ENCODE assay signal across 11 mouse cellular contexts in the genomic region with DNA sequence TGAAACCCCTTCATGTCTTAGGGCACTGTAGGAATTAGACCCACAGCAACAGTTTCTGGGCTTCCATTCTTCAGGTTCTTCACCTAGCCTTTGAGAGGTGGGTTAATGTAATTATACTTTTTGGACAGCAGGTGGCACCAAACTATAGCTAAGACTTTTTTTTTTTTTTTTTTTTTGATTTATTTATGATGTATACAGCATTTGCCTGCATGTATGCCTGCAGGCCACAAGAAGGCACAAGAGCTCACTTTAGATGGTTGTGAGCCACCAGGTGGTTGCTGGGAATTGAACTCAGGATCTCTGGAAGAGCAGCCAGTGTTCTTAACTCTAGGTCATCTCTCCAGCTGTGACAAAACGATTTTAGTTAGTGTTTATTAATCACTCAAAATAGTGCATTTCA. TPM values are rescaled to one million over a fixed set of nuclear protein-coding genes. Genes with fewer than 3 reads are reported as not detected.
DNase-seq lines count a peak whose midpoint lies in the region; ATAC-seq lines count a peak whose summit lies in the region.
"Had no signal": no experiment of that assay in that cellular context is flagged by ENCODE, and none has a peak within 500 bp of the region (broad histone marks: within the 10 kb centered on the region; RNA-seq: fewer than 3 reads in every experiment).

No protein-coding gene starts in this region.

- H3K4me1 ChIP-seq in kidney, embryonic 15.5 days: no peaks in the 10 kb centered on the region

- no peaks in the 10 kb centered on the region for H3K9me3 ChIP-seq in kidney, embryonic 15.5 days (replicated peaks)

- H3K27me3 ChIP-seq in kidney, embryonic 15.5 days: no peaks in the 10 kb centered on the region

- H3K4me2 ChIP-seq in kidney, embryonic 15.5 days: no peak overlapping the region

- peak; percentile 15 for DNase-seq in kidney, adult 9 months
- DNase-seq in B cell, adult 2 months: peak; percentile 52 to 54
- peak; percentile 75 for DNase-seq in NIH3T3 (ENCODE audit: low read depth)
- DNase-seq in hindlimb bud, embryonic 11.5 days (ENCODE audit: extremely low spot score, low read depth, low spot score): peak; percentile 20
- no peak for DNase-seq in cerebellum, adult 11 months
- DNase-seq in urinary bladder, adult 18-20 months (ENCODE audit: low spot score in 2 of 2): no peak
- DNase-seq in gastrocnemius, postnatal 4 days (ENCODE audit: low spot score in 2 of 2): no peak

- H3K36me3 ChIP-seq in kidney, embryonic 15.5 days: no peaks in the 10 kb centered on the region

- H3K9ac ChIP-seq in kidney, embryonic 15.5 days: no peak overlapping the region

- H3K4me3 ChIP-seq in kidney, embryonic 15.5 days (replicated peaks): no peak overlapping the region

- no peak for ATAC-seq in kidney, embryonic 15.5 days (replicated peaks; ENCODE audit: low FRiP score)

- 82% methylated on average over 1 of the region's 1 CpGs for WGBS in kidney, embryonic 15.5 days

- H3K27ac ChIP-seq in kidney, embryonic 15.5 days: no peak overlapping the region
- H3K27ac ChIP-seq: macrophage had no signal

RNA-seq across cellular contexts. Expression of a gene that starts 11.9 kb away (rescaled TPM):
- polyA plus RNA-seq in kidney, embryonic 15.5 days (2015; fragmentation: Nextera tagmentation; extraction: Ambion mirVana): not detected in 2 replicates
- under 1 TPM in 1 of 2 experiments, not detected in 1; 0.21 TPM for total RNA-seq in gastrocnemius, postnatal 4 days (2021)
- total RNA-seq: heart, postnatal 36 days had no signal
- polyA plus RNA-seq: macrophage had no signal

RNA-seq across cellular contexts. Expression of a gene that starts 25.8 kb away (rescaled TPM):
- not detected in 2 replicates for polyA plus RNA-seq in kidney, embryonic 15.5 days (2015; fragmentation: Nextera tagmentation; extraction: Ambion mirVana)
- total RNA-seq in gastrocnemius, postnatal 4 days (2021): not detected
- total RNA-seq: heart, postnatal 36 days had no signal
- polyA plus RNA-seq: macrophage; stomach, embryonic 16.5 days had no signal

RNA-seq across cellular contexts. Expression of a gene that starts 26.9 kb away (rescaled TPM):
- polyA plus RNA-seq in kidney, embryonic 15.5 days (2015; fragmentation: Nextera tagmentation; extraction: Ambion mirVana): 0.09 TPM in 1 of 2 replicates, not detected in the other
- not detected for total RNA-seq in gastrocnemius, postnatal 4 days (2021)
- total RNA-seq: heart, postnatal 36 days had no signal
- polyA plus RNA-seq: macrophage; stomach, embryonic 16.5 days had no signal

RNA-seq across cellular contexts. Expression of a gene that starts 40.0 kb away (rescaled TPM):
- polyA plus RNA-seq in kidney, embryonic 15.5 days (2015; fragmentation: Nextera tagmentation; extraction: Ambion mirVana): not detected in 2 replicates
- under 1 TPM in 1 of 2 experiments, not detected in 1; 0.18 TPM for total RNA-seq in gastrocnemius, postnatal 4 days (2021)
- total RNA-seq: heart, postnatal 36 days had no signal
- polyA plus RNA-seq: macrophage; stomach, embryonic 16.5 days had no signal

Comparison
In these comparisons a context has a peak if more than half of its experiments do, and no peak if none do; other contexts are left out.
1. DNase-seq: peak in kidney, adult 9 months (single experiment), B cell, adult 2 months (2 of 2), NIH3T3 (single experiment) and hindlimb bud, embryonic 11.5 days (single experiment); none in cerebellum, adult 11 months (single experiment), urinary bladder, adult 18-20 months (0 of 2) and gastrocnemius, postnatal 4 days (0 of 2).